Mouse (Mus musculus): Measurements from ENCODE around the gene Usp33.
"Not testable (repeated sequence)": the region's sequence is repeated elsewhere in the genome, so short reads cannot be mapped to it uniquely, and the experiment has no call there.

Usp33 gene

DNA sequence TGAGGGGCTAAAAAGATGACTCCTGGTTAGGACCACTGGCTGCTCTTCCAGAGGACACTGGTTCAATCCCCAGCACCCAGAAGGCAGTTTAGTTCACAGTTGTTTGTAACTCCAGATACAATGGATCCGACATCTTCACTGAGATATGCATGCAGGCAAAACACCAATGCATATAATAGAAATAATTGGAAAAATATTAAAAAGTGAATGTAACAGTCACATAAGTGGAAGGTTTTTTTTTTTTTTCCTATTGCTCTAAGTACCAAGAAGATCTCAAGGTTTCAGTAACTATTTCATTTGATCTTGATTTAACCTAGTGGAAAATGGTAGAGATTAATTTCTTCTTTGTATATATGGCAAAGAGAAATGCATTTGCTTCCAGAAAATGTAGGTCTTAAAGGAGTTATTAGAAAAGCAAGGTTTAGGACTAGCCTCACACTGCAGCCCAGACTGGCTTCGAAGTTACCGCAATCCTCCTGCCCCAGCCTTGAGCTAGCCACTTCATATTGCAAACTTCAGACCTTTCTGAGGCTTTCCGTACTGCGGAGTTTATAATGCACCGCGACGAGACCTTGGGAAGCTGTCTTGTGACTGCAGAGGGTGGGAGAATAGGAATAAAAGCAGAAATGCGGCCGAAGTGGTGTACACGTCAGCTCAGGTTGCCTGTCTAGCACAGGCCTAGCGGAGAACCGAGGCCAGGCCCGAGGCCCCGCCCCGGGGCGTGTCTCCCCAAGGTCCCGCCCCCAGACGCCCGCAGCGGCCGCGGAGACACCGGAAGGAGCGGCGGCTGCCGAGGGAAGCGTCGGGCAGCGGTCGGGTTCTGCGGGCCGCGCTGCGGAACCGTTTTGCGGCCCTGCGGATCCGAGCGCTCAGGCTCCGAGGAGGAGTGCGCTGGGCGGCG lies at the start of gene Usp33:
Gene Usp33 (plus strand): TSS at position 747 of the 901 bp plus-strand sequence.
- H3K36me3 ChIP-seq (ENCODE audit: control insufficient read depth, insufficient read depth, low read length, poor library complexity, severe bottlenecking) = no peaks in the 10 kb centered on the region
- no peaks in the 10 kb centered on the region for H3K27me3 ChIP-seq (ENCODE audit: control insufficient read depth, insufficient read depth, low read length, poor library complexity, severe bottlenecking)
- peak; percentile 93 for DNase-seq (ENCODE audit: low read depth, low spot score)

DNA sequence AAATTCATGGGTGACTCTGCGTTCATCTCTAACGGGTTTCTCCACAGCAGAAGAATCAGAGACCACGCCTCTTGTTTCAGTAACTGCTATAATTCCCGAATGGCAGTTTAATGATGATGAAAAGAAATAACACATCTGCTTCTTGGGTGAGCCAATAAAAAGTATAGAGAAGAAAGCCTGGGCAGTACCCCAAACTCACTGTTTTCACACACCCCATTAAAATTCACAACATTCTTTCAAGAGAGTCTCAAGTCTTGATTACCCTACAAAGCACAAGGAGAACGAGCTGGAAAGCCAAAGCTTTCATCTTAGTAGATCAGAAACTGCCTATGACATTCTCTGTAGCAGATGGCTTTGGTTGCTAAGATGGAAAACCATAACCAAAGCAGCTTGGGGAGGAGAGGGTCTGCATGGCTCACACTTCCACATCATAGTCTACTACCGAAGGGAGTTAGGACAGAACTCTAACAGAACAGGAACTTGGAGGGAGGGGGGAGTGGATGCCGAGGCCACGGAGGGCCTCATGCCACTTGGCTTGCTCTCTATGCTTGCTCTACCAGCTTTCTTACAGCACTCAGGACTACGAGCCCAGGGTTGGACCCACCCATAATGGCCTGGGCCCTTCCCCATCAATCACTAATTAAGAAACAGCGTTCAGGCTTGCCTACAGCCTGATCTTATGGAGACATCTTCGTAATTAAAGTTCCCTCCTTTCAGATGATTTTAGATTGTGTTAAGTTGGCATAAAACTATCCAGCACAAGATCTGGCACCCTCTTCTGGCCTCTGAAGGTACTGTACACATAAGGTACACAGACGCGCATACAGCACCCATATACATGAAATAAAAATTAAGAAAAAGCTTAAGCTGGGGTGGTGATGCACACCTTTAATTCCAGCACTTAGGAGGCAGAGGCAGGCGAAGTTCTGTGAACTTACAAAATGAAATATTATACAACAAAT lies 45.6 kb upstream of the Usp33 start:
- Histone ChIP-seq H3K27me3 (ENCODE audit: control insufficient read depth, insufficient read depth, low read length, poor library complexity, severe bottlenecking) (no peaks in the 10 kb centered on the region), H3K36me3 (ENCODE audit: control insufficient read depth, insufficient read depth, low read length, poor library complexity, severe bottlenecking) (peaks cover 2% of the 10 kb centered on the region; the same call in 1 of the 2 replicates)
- no peak for DNase-seq (ENCODE audit: low read depth, low spot score)

DNA sequence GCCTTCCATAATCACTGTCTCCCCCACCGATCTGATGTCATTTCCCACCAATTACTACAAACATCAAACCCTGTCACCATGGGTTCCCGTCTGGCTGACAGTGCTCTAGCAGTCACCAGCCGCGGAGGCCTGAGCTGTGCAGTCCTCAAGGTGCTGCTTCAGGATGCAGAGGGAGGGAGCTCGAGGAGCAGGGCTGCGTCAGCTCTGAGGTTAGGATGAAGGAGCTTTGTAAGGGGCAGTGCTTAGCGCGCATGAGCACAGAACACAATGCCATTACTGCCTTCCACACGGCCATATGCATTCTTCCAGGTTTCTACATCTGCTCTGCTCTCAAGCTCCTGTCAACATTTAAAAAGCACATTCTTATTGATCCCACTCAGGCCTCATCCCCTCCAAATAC lies 43.3 kb upstream of the Usp33 start:
- Histone ChIP-seq H3K36me3 (ENCODE audit: control insufficient read depth, insufficient read depth, low read length, poor library complexity, severe bottlenecking) (peaks cover 3% of the 10 kb centered on the region), H3K27me3 (ENCODE audit: control insufficient read depth, insufficient read depth, low read length, poor library complexity, severe bottlenecking) (no peaks in the 10 kb centered on the region)
- DNase-seq (ENCODE audit: low read depth, low spot score) = no peak

DNA sequence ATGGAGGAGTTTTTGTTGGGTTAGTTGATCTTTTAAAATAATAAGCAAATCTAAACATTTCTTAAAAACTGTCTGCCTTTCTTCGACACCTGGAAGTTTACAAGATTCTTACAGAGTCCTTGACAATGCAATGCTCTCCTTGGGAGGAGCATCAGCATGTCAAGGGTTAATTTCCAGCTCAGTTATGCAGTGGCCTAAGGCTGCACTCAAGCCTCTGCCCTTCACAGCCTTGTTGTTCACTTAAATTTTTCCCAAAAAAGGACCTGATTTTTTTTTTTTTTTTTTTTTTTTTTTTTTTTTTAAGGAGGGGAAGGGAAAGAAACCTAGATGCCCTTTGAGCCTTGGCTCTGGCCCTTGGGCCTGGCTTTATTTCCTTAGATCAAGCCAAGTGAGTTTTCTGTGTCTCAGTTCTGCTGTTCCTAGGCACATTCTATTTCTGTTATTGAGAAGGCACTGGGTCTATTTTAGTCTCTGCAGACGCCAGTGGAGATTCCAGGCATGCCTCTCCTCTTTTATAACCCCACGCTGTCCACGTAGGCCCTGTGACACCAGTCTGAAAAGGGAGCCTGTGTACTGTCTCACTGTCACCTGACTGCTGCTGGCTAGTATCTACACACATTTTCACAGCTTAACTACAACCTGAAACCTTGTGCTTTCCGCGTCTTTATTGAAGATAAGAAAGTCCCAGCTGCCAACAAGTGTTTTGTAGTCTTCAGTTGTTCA lies 42.0 kb upstream of the Usp33 start:
- no peaks in the 10 kb centered on the region for H3K27me3 ChIP-seq (ENCODE audit: control insufficient read depth, insufficient read depth, low read length, poor library complexity, severe bottlenecking)
- H3K36me3 ChIP-seq (ENCODE audit: control insufficient read depth, insufficient read depth, low read length, poor library complexity, severe bottlenecking) = peaks cover 3% of the 10 kb centered on the region
- DNase-seq (ENCODE audit: low read depth, low spot score) = no peak

DNA sequence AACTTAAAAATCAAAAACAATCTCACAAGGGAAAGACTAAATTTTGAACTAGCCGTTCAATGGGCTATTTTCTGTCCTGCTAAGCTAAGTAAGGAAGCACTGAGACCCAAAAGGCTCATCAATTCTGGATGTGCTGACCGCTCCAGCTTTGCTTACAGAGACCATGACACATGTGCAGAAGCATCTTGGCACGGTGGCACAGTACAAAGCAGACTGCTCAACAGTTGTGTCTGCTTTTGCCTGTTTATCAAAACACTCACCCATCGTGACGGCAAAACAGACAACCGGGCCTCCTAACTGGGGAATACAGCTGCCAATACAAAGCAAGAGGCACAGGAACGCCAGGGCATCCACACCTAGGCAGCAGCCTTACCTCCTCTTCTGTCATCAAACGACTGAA lies 41.2 kb upstream of the Usp33 start:
- H3K36me3 ChIP-seq (ENCODE audit: control insufficient read depth, insufficient read depth, low read length, poor library complexity, severe bottlenecking) = peaks cover 3% of the 10 kb centered on the region
- no peaks in the 10 kb centered on the region for H3K27me3 ChIP-seq (ENCODE audit: control insufficient read depth, insufficient read depth, low read length, poor library complexity, severe bottlenecking)
- DNase-seq (ENCODE audit: low read depth, low spot score) = no peak

DNA sequence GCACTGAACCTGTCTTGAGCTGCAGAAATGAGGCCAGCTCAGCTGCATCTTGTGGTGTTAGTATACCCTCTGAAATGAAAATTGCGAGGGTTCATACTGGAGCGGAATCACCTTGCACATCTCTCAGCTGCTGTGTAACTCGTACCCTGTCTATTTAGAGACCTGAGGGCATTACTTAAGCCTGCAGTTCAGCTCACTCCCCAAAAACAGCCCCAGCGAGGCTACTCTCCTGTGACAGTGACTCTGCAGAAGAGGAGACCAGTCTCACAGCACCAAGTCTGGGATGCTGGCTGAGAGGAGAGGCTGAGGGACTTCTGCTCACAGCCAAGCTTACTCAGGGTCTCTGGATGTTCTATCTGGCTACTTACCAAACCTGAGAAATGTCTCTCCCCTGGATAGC lies 40.3 kb upstream of the Usp33 start:
- no peak for DNase-seq (ENCODE audit: low read depth, low spot score)
- Histone ChIP-seq H3K36me3 (ENCODE audit: control insufficient read depth, insufficient read depth, low read length, poor library complexity, severe bottlenecking) (peaks cover 3% of the 10 kb centered on the region; the same call in 1 of the 2 replicates), H3K27me3 (ENCODE audit: control insufficient read depth, insufficient read depth, low read length, poor library complexity, severe bottlenecking) (no peaks in the 10 kb centered on the region)

- no peak for DNase-seq (ENCODE audit: low read depth, low spot score)
Observed at GRCm38 (mm10) chr3:152308485-152309249, 37.6 kb upstream of the Usp33 start.

GRCm38 (mm10) chr3:152309250-152309645 lies 37.0 kb upstream of the Usp33 start:
- Histone ChIP-seq H3K36me3 (ENCODE audit: control insufficient read depth, insufficient read depth, low read length, poor library complexity, severe bottlenecking) (peaks cover 3% of the 10 kb centered on the region; the same call in 1 of the 2 replicates), H3K27me3 (ENCODE audit: control insufficient read depth, insufficient read depth, low read length, poor library complexity, severe bottlenecking) (no peaks in the 10 kb centered on the region)
- no peak for DNase-seq (ENCODE audit: low read depth, low spot score)

More at GRCm38 (mm10) chr3:152308485-152309249, 37.6 kb upstream of the Usp33 start:
- Histone ChIP-seq H3K27me3 (ENCODE audit: control insufficient read depth, insufficient read depth, low read length, poor library complexity, severe bottlenecking) (no peaks in the 10 kb centered on the region), H3K36me3 (ENCODE audit: control insufficient read depth, insufficient read depth, low read length, poor library complexity, severe bottlenecking) (peaks cover 3% of the 10 kb centered on the region; the same call in 1 of the 2 replicates)

DNA sequence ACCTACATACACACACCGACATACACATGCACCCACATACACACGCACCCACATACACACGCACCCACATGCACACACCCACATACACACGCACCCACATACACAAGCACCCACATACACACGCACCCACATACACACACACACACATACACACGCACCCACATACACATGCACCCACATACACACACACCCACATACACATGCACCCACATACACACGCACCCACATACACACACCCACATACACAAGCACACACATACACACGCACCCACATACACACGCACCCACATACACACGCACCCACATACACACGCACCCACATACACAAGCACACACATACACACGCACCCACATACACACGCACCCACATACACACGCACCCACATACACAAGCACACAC lies 31.6 kb upstream of the Usp33 start:
- not testable (repeated sequence) for H3K36me3 ChIP-seq (ENCODE audit: control insufficient read depth, insufficient read depth, low read length, poor library complexity, severe bottlenecking); H3K27me3 ChIP-seq (ENCODE audit: control insufficient read depth, insufficient read depth, low read length, poor library complexity, severe bottlenecking)
- peak; percentile 5 for DNase-seq (ENCODE audit: low read depth, low spot score)

GRCm38 (mm10) chr3:152315613-152316012 lies 30.7 kb upstream of the Usp33 start:
- H3K36me3 ChIP-seq (ENCODE audit: control insufficient read depth, insufficient read depth, low read length, poor library complexity, severe bottlenecking) = no peaks in the 10 kb centered on the region; the same call in 1 of the 2 replicates
- DNase-seq (ENCODE audit: low read depth, low spot score) = peak; percentile 88
- H3K27me3 ChIP-seq (ENCODE audit: control insufficient read depth, insufficient read depth, low read length, poor library complexity, severe bottlenecking) = no peaks in the 10 kb centered on the region

GRCm38 (mm10) chr3:152316447-152317173 lies 29.7 kb upstream of the Usp33 start:
- DNase-seq (ENCODE audit: low read depth, low spot score) = not testable (repeated sequence)

DNA sequence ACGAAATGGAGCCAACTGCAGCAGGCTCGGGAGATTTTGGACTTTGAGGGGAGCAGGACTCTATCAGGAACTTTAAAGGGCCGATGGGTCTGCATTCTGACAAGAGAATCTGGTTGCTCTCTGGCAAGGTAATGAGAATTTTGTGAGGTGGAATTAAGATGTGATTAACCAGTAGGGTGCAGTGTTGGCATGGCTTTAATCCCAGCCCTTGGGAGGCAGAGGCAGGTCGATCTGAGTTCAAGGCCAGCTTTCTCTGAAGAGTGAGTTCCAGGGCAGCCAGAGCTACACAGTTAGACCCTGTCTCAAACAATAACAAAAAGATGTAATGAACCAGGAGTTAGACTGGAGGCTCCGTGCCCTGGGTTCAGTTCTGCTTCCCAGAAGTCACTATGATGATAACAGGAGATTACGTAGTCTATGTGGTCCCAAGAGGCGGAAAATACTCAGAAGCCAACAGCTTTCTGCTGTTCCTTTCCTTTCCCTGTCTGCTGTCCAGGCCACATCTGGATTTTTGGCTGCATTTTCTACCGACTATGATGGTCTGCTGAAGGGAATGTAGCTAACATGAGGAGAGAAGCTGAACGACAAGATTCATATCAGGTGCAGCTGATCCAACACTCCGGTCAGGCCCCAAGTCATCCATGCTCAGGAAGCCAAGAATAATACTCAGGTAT lies 25.2 kb upstream of the Usp33 start:
- no peak for DNase-seq (ENCODE audit: low read depth, low spot score)
- Histone ChIP-seq H3K27me3 (ENCODE audit: control insufficient read depth, insufficient read depth, low read length, poor library complexity, severe bottlenecking) (no peaks in the 10 kb centered on the region), H3K36me3 (ENCODE audit: control insufficient read depth, insufficient read depth, low read length, poor library complexity, severe bottlenecking) (no peaks in the 10 kb centered on the region; the same call in 1 of the 2 replicates)

More at GRCm38 (mm10) chr3:152316447-152317173, 29.7 kb upstream of the Usp33 start:
- H3K27me3 ChIP-seq (ENCODE audit: control insufficient read depth, insufficient read depth, low read length, poor library complexity, severe bottlenecking); H3K36me3 ChIP-seq (ENCODE audit: control insufficient read depth, insufficient read depth, low read length, poor library complexity, severe bottlenecking): not testable (repeated sequence)
